Mouse (Mus musculus): ENCODE data around the gene Mast4.

Mast4 gene

DNA sequence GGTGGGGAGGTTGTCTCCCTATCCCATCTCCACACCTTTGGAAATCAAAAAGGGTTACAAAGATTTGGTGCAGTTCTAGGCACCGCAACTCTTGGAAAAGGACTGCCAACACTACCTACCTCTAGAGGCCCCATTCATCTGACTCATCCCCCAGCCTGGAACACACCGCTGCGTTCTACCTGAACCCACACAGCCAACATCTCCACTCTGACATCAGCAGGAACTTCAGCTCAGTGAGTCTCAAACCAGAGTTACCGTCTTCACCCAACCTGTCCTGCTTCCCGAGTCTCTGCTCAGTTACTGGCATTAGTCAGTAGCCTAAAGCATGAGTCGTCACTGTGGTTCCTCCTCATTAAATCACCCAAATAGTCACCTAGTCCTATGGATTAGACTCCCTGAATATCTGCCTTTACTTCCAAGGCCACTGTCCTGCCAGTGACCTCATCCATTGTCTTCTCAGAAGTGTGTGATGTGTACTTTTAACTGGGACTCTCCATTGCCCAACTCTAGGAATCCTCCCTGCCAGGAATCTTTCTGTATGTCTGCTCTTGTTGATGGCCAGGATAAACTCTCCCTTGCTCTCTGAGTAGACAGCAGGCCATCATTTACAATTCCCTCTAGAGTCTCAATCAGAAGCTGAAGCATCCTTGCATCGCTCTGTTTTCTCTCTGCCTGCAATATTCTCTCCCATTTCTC lies 453.8 kb downstream of the Mast4 start:
- DNase-seq, result peak; percentile 69

GRCm38 (mm10) chr13:102878631-102879030 lies 455.7 kb downstream of the Mast4 start:
- peak; percentile 80 for DNase-seq

GRCm38 (mm10) chr13:102877766-102878325 lies 456.5 kb downstream of the Mast4 start:
- DNase-seq, result peak; percentile 82

- DNase-seq, result peak; percentile 90
Observed at GRCm38 (mm10) chr13:102877154-102877553, 457.1 kb downstream of the Mast4 start.

GRCm38 (mm10) chr13:102875520-102875919 lies 458.8 kb downstream of the Mast4 start:
- DNase-seq, result peak; percentile 31

- DNase-seq, result no peak
Observed at GRCm38 (mm10) chr13:102875144-102875476, 459.2 kb downstream of the Mast4 start.

DNA sequence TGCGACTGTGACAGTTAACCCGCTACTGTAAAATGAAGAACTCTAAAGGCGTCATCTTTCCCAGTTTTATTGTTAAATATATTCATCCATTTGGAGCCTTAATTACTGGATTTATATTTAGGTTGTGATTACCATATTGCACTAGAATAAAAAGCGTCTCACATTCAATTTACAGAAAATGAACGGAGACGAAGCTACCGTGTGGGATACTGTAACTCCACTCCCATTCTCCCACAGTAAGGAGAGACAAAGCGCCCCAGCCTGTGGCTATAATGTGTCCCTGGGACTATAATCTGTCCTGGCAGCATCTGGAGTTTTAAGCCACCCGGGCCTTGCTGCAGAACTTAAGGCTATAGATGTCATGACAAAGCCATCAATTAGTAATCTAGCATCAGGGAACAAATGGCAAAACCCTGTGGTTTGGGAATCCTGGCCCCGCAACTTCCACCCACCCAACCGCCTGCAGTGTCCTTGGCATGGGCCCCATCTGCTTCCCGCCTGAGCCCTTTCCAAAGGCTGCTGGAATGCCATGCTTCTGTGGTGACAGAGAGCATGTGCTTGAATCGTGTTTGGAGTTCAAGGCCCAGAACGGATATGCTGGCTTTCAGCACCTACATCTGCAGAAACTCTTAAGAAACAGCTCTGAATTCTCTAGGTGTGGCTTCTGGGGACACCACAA lies 459.7 kb downstream of the Mast4 start:
- DNase-seq, result peak; percentile 98

- peak; percentile 86 for DNase-seq
Observed at GRCm38 (mm10) chr13:102873412-102874016, 460.8 kb downstream of the Mast4 start.

DNA sequence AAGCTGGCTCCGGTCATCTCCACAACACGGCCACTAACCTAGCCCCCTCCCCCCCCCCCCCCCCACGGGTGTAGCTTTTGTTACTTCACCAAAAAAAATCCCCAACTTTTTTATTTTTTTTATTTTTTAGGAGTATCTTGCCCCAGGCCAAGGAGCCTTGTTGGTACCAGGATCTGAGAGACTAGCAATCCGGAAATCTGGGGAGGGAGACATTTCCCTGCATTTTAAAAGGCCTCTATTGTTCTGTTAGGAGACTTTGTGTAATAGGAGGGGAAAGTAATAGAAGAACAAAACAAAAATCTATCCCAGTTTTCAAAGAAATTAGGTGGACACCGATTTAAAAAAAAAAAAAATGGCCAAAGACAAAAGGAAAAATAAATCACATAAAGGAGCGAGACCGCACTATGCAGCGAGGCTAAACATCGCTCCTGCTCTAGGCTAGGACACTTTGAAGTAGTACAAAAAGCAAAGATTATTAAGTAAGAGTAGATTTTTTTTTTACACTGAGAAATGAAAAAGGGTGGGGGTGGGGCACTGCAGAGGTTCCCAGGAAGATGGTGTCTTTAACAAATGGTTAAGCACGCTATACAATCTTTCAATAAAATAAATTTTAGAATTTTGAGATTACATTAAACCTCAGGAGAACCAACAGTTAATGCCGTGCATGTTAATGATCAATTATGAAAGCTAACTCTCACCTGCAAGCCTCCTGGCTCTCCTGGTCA lies 462.8 kb downstream of the Mast4 start:
- peak; percentile 86 for DNase-seq

- peak; percentile 95 for DNase-seq
Observed at GRCm38 (mm10) chr13:102869541-102869940, 464.8 kb downstream of the Mast4 start.

GRCm38 (mm10) chr13:102866816-102867215 lies 467.5 kb downstream of the Mast4 start:
- no peak for DNase-seq

GRCm38 (mm10) chr13:102865971-102866724 lies 468.1 kb downstream of the Mast4 start:
- DNase-seq, result peak; percentile 94

GRCm38 (mm10) chr13:102865494-102865893 lies 468.8 kb downstream of the Mast4 start:
- DNase-seq, result peak; percentile 17

GRCm38 (mm10) chr13:102864840-102865239 lies 469.5 kb downstream of the Mast4 start:
- peak; percentile 65 for DNase-seq

DNA sequence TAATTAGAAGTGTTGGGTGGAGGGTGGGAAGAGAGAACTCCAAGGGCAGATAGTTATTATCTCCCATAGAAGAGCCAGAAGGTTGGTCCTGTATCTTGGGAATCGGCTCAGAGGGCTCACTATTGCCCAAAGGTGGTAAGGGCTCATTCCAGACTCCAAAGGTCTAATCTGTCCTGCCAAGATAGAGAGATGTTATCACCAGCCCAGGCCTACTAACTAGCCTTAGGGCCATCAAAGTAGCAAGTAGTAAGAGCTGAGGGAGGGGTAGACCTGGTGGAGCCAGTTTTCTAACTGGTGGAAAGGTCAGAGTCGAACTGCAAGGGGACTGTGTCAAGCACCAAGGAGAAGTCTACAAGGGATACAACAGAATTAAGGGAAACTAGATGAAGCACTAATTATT lies 470.2 kb downstream of the Mast4 start:
- no peak for DNase-seq

GRCm38 (mm10) chr13:102862981-102863380 lies 471.3 kb downstream of the Mast4 start:
- no peak for DNase-seq

DNA sequence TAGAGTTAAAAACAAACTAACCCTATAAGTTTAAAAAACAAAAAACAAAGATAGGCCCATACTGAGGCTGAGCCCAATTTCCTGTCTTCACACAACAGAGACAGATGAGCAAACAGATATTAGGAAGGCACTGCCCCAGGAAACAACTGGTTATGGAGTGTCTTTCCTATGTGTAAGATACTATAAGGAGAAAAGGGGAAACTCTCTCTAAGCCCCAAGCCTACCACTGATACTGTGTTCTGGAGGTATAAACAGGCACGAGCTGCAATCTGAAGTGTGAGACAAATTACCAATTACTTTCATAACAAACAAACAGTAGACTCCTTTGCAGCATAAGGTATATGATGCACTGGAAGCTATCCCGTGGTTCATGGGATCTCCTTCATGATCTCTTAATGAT lies 471.9 kb downstream of the Mast4 start:
- DNase-seq, result no peak

DNA sequence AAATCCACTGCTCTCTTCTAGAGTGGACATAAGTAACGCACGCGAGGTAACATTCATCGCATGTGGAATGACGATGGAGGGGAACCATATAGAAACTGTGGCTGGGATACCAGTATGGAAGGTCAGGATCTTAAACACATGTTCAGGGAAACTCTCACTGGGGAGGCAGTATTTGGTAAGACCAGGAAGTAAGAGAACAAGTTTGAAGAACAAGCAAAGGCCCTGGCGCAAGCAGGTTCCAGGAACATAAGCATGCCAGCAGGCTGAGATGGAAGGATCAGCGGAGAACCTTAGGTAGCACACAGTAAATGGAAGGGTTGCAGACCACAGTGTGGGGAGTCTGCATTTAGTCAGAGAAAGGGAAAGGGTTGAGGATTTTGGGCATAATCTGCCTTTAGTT lies 473.6 kb downstream of the Mast4 start:
- DNase-seq, result no peak

DNA sequence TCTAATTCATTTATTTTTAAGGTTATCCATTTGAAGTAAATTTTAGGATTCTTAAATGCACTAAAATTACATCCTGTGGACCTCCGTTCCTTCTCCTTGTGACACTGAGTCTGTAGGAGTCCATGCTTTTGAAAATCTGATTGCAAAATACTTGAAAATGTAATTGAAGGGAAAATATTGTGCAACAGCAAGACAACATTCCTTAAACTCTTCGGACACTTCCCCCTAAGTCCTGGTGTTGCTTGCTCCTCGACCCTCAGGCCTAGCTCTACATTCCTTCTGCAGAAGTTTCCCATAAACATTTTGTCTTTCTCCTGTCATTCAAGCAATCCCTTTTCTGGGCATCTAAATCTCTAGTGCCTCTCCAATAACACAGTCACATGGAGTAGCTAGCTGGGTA lies 474.2 kb downstream of the Mast4 start:
- no peak for DNase-seq

GRCm38 (mm10) chr13:102857539-102857838 lies 476.8 kb downstream of the Mast4 start:
- no peak for DNase-seq

- DNase-seq, result peak; percentile 59
Observed at GRCm38 (mm10) chr13:102856821-102857538, 477.3 kb downstream of the Mast4 start.

DNA sequence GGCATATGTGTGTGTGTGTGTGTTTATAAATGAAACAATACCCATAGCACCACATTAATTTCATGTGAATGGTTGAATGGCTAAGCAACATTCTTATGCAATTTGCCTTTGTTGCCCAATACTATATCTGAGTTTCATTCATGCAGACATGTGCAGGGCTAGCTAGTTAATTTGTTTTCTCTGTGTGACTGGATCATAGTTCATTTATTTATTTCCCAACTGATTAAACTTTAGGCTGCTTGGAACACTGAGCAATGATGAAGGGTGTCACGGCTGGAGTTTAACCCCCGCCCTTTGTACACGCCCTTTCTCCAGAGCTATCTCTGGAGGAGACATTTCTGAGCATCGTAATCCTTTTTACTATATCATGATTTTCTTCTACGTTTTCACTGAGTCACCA lies 481.4 kb downstream of the Mast4 start:
- DNase-seq, result no peak

All from heart, adult 11 months (tissue).